Mouse (Mus musculus) hindlimb bud, embryonic 11.5 days (tissue): ENCODE data around the gene Nudt3.

Experiments used
- DNase-seq: peaks from one replicate; pipeline ENCODE4 v3.0.0-alpha.2; 2012; ENCODE audit warnings: low read depth, low spot score; ENCODE audit errors: extremely low spot score

Nudt3 gene

DNA sequence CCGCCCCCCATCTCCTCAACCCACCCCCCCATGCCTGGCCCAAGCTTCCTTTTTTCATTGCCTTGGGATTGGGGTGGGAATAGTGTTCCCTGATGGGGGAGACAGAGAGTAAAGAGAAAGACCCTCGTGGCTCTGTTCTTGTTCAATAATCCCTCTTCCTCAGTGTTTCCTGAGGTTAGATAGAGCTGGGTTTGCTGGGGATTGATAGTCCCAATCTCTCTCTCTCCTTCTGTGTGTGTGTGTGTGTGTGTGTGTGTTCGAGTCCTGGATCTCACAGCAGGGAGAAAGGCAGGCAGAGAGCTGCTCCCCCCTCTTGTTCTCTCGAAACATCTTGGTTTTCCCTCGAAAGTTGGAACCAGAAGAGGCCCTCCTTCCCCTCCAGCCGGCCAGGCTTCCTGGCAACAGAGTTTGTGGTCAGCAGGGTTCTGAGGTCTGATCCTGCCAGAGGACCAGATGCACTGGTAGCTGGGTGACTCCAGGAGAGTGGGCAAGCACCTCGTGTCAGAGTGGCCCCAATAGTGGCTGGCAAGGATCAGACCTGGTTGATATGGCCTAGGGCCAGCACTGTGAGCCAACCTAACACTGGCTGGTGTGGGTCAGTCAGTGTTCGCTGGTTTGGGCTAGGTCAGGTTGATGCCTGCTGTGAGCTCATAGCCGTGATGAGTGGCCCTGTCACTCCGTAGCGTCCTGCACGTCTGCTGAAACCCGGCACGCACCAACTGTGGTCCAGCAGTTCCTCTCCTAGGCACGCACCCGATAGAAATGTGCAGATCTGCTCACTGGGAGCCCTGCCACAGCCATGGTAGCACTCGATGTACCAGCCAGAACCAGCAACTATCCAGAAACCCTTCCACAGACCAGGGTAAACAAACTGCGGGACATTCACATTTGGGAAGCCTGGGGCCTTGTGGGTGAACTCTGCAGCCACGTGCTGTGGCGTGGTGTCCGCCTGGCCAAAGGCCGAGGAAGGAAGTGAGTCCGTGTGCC lies 70.8 kb downstream of the Nudt3 start:
- no peak for DNase-seq

- no peak for DNase-seq
These were observed 71.8 kb downstream of the Nudt3 start for GRCm38 (mm10) chr17:27551393-27551940.

- no peak for DNase-seq
These were observed 74.1 kb downstream of the Nudt3 start for GRCm38 (mm10) chr17:27549234-27549633.

DNA sequence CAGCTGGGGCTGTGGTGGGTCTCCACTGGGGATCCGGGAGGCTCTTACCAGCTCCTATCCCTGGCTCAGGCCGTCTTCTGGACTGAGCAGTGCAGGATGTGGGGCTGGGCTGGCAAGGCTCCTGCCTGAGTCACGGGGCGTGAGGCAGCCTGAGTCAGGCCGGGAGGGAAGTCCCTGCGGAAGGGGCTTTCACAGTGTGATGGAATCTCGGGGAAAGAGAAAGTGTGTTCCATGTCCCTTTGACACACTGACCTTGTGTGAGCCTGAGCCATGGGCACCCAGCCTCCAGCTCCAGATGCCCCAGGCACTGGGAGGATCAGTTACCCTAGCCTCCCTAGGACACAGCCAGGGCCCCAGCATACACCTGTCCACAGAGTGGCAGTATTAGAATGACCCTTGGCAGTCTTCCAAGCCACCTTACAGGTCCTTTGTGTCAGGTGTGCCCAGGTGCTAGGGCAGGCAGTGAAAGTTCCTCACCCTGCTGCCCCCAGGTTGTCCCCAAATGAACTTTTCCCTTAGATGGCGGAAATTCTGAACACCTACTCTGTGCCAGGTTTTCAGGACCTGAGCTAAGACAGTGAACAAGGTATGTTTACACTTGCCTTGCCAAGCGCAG lies 75.9 kb downstream of the Nudt3 start:
- DNase-seq = no peak

- no peak for DNase-seq
These were observed 76.7 kb downstream of the Nudt3 start for GRCm38 (mm10) chr17:27546574-27547085.

DNA sequence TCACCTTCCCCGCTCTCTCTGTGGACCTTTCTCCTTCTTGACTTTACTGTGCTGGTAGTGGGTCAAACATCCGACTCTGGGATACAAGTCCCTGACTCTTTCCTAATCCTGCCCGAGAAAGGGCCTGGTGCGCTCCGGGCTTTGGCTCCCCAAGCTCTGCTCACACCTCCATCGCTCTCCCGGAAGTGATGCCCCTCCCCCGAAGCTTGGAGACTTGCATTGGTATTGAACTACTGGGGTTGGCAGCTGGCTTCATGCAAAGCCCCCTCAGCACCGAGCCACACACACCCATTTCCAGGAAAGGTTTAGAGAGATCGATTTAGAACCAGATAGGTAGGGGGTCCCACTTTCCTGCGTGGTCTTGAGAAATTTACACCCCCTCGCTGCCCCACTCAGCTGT lies 77.3 kb downstream of the Nudt3 start:
- DNase-seq = no peak

DNA sequence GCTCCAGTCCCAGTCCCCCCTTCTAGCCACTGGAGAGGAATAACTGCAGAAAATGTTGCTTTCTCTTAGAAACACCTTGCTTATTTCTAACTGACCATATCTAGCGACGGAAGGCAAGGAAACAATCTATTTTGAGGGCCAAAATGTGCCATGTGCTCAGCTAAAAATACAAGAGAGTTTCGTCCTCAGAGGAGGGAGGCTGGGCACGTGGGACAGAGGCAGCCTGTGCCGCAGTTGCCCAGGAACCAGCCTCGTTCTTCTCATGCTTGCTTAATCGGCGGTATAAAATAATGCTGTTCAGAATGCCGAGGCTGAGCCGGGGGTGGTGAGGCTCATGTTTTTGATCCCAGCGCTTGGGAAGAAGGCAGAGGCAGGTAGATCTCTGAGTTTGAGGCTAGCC lies 78.7 kb downstream of the Nudt3 start:
- DNase-seq = no peak

DNA sequence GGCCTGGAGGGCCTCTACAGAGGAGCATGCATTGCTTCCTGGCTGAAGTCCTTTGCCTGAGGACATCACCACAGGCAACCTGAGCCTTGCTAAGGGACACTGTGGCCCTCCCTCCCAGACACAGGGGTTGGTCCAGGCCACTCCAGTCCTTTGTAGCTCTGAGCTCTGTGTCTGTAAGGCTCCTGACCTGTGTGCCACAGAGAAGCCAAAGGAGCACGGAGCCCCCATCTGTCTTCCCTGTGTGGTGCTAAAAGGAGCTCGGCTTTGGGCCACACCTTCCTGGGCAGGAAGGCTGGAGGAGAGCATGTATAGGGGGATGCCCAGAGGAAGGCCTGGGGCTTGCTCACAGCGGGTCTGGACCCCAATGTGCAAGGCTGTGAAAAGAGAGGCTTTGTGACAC lies 81.3 kb downstream of the Nudt3 start:
- DNase-seq = no peak

- no peak for DNase-seq
These were observed 82.0 kb downstream of the Nudt3 start for GRCm38 (mm10) chr17:27541261-27541660.

- DNase-seq = peak; percentile 88
These were observed 88.6 kb downstream of the Nudt3 start for GRCm38 (mm10) chr17:27534718-27535117.

DNA sequence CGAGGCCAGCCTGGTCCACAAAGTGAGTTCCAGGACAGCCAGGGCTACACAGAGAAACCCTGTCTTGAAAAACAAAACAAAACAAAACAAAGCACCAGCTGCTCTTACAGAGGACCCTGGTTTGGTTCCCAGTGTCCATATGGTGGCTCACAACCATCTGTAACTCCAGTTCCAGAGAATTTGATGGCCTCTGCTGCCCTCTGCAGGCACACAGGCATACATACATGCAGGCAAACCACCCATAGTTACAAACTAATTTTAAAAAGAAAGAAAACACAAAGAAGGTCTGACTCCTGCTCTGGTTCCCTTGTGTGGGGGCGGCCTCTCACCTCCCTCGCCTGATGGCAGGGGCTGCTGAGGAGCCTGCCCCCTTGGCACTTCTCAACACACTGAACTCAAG lies 89.9 kb downstream of the Nudt3 start:
- DNase-seq = no peak

DNA sequence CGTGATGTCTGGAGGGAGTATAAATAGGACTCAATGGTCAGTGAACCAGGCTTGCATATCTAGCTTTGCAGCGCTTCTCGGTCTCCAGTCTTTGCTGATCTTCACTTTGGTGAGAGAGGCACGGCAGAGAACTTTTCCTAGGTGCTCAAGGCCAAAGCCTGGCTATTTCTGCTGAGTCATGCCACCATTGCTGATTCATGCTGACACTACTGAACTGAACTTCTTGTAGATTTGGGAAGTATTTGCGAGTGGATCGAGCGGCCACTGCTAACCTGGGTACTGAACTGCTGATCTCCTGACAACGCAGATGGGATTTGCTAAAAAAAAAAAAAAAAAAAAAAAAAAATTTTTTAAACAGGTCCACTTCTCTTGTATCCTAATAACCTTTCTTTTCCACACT lies 91.2 kb downstream of the Nudt3 start:
- no peak for DNase-seq
